ENCODE assay signal across 29 mouse cellular contexts in genomic region chr2:144837312-144837679, GRCm38 (mm10). TPM values are rescaled to one million over a fixed set of nuclear protein-coding genes. Genes with fewer than 3 reads are reported as not detected.
A peak's percentile ranks its signal among the peaks of the same experiment; 100 is the strongest.
DNase-seq lines count a peak whose midpoint lies in the region; ATAC-seq and TF ChIP-seq lines count a peak whose summit lies in the region.
"Had no signal": no experiment of that assay in that cellular context is flagged by ENCODE, and none has a peak within 500 bp of the region (broad histone marks: within the 10 kb centered on the region; RNA-seq: fewer than 3 reads in every experiment).

No protein-coding gene starts in this region.

- no peak for TF ChIP-seq CTCF in lung, adult 2 months (IDR thresholded peaks at IDR 0.05; ENCODE audit: insufficient read depth, low read length)

- H3K27ac ChIP-seq in kidney, embryonic 14.5 days (ENCODE audit: low read depth, low read length), result peak overlapping the region; percentile 47; the same call in 1 of the 2 replicates
- no peak overlapping the region for H3K27ac ChIP-seq in lung, embryonic 15.5 days
- H3K27ac ChIP-seq in intestine, embryonic 16.5 days (ENCODE audit: low read length), result no peak overlapping the region
- H3K27ac ChIP-seq in stomach, embryonic 15.5 days, result no peak overlapping the region
- H3K27ac ChIP-seq: embryonic facial prominence, embryonic 15.5 days; heart, adult 2 months; heart, embryonic 15.5 days; hindbrain, embryonic 15.5 days; limb, embryonic 13.5 days; liver, embryonic 14.5 days; midbrain, embryonic 12.5 days had no signal

- H3K4me3 ChIP-seq in kidney, embryonic 14.5 days (ENCODE audit: low read length), result no peak overlapping the region
- H3K4me3 ChIP-seq in lung, embryonic 15.5 days, result no peak overlapping the region
- no peak overlapping the region for H3K4me3 ChIP-seq in lung, adult 2 months (replicated peaks; ENCODE audit: extremely low read depth, low read depth, low read length)
- H3K4me3 ChIP-seq in intestine, embryonic 16.5 days (ENCODE audit: low read length), result no peak overlapping the region
- H3K4me3 ChIP-seq in stomach, embryonic 15.5 days (replicated peaks), result no peak overlapping the region
- H3K4me3 ChIP-seq: embryonic facial prominence, embryonic 15.5 days; heart, adult 2 months; heart, embryonic 15.5 days; hindbrain, embryonic 15.5 days; limb, embryonic 13.5 days; midbrain, embryonic 12.5 days had no signal

- H3K9me3 ChIP-seq in kidney, embryonic 14.5 days (ENCODE audit: control insufficient read depth, low read length), result no peaks in the 10 kb centered on the region
- H3K9me3 ChIP-seq in lung, embryonic 15.5 days, result no peaks in the 10 kb centered on the region
- H3K9me3 ChIP-seq in intestine, embryonic 16.5 days (ENCODE audit: control insufficient read depth, low read length), result no peaks in the 10 kb centered on the region
- H3K9me3 ChIP-seq in stomach, embryonic 15.5 days, result no peaks in the 10 kb centered on the region
- H3K9me3 ChIP-seq: embryonic facial prominence, embryonic 15.5 days; heart, embryonic 15.5 days; hindbrain, embryonic 15.5 days; limb, embryonic 13.5 days; midbrain, embryonic 12.5 days had no signal

- no peaks in the 10 kb centered on the region for H3K27me3 ChIP-seq in kidney, embryonic 14.5 days (ENCODE audit: control insufficient read depth, insufficient read depth, low read length)
- no peaks in the 10 kb centered on the region for H3K27me3 ChIP-seq in lung, embryonic 15.5 days
- no peaks in the 10 kb centered on the region for H3K27me3 ChIP-seq in intestine, embryonic 16.5 days (replicated peaks; ENCODE audit: control insufficient read depth, insufficient read depth, low read length)
- no peaks in the 10 kb centered on the region for H3K27me3 ChIP-seq in stomach, embryonic 15.5 days (replicated peaks)
- H3K27me3 ChIP-seq: embryonic facial prominence, embryonic 15.5 days; heart, embryonic 15.5 days; hindbrain, embryonic 15.5 days; limb, embryonic 13.5 days; midbrain, embryonic 12.5 days had no signal

- H3K36me3 ChIP-seq in kidney, embryonic 14.5 days (ENCODE audit: control insufficient read depth, insufficient read depth, low read length), result no peaks in the 10 kb centered on the region
- no peaks in the 10 kb centered on the region for H3K36me3 ChIP-seq in lung, embryonic 15.5 days
- no peaks in the 10 kb centered on the region for H3K36me3 ChIP-seq in intestine, embryonic 16.5 days (ENCODE audit: control insufficient read depth, insufficient read depth, low read length)
- H3K36me3 ChIP-seq in stomach, embryonic 15.5 days, result no peaks in the 10 kb centered on the region
- H3K36me3 ChIP-seq: embryonic facial prominence, embryonic 15.5 days; heart, embryonic 15.5 days; hindbrain, embryonic 15.5 days; limb, embryonic 13.5 days; midbrain, embryonic 12.5 days had no signal

- peaks cover 4% of the 10 kb centered on the region; the same call in 1 of the 2 replicates for H3K4me1 ChIP-seq in kidney, embryonic 14.5 days (ENCODE audit: control insufficient read depth, insufficient read depth, low read length)
- no peaks in the 10 kb centered on the region for H3K4me1 ChIP-seq in lung, embryonic 15.5 days
- no peaks in the 10 kb centered on the region for H3K4me1 ChIP-seq in lung, adult 2 months (ENCODE audit: control insufficient read depth, insufficient read depth, low read length)
- no peaks in the 10 kb centered on the region for H3K4me1 ChIP-seq in intestine, embryonic 16.5 days (ENCODE audit: control insufficient read depth, insufficient read depth, low read length)
- no peaks in the 10 kb centered on the region for H3K4me1 ChIP-seq in stomach, embryonic 15.5 days
- H3K4me1 ChIP-seq: embryonic facial prominence, embryonic 15.5 days; heart, embryonic 15.5 days; hindbrain, embryonic 15.5 days; midbrain, embryonic 12.5 days had no signal

- H3K4me2 ChIP-seq in kidney, embryonic 14.5 days (replicated peaks; ENCODE audit: low read depth, low read length), result no peak overlapping the region
- H3K4me2 ChIP-seq in lung, embryonic 15.5 days, result no peak overlapping the region
- H3K4me2 ChIP-seq in intestine, embryonic 16.5 days (ENCODE audit: low read depth, low read length), result no peak overlapping the region
- H3K4me2 ChIP-seq in stomach, embryonic 15.5 days, result no peak overlapping the region
- H3K4me2 ChIP-seq: embryonic facial prominence, embryonic 15.5 days; heart, embryonic 15.5 days; hindbrain, embryonic 15.5 days; limb, embryonic 13.5 days; midbrain, embryonic 12.5 days had no signal

- DNase-seq in kidney, adult 18-20 months, result no peak
- no peak for DNase-seq in lung, adult 2 months
- no peak for DNase-seq in layer of hippocampus, postnatal 36 days
- DNase-seq: adrenal gland, postnatal 10 days; cerebellum, adult 11 months; cerebellum, postnatal 10 days; gastrocnemius, postnatal 10 days; heart, adult 2 months; heart, postnatal 4 days; retina, postnatal 1 day; right cerebral cortex, postnatal 4 days; thymus, postnatal 25 days had no signal

- WGBS in kidney, embryonic 14.5 days, result 26% methylated on average over 3 of the region's 3 CpGs
- WGBS in lung, embryonic 15.5 days, result 37% methylated on average over 3 of the region's 3 CpGs
- 67% methylated on average over 3 of the region's 3 CpGs for WGBS in lung, adult 2 months
- 61% methylated on average over 3 of the region's 3 CpGs for WGBS in intestine, embryonic 16.5 days
- WGBS in stomach, embryonic 15.5 days, result 47% methylated on average over 3 of the region's 3 CpGs

- peak; percentile 96 for ATAC-seq in kidney, embryonic 14.5 days (ENCODE audit: low FRiP score, low TSS enrichment)
- peak; percentile 82; the same call in 1 of the 2 replicates for ATAC-seq in lung, embryonic 15.5 days (ENCODE audit: borderline replicate concordance, extremely low read depth, low FRiP score, low TSS enrichment)
- ATAC-seq in intestine, embryonic 16.5 days, result peak; percentile 88
- ATAC-seq in stomach, embryonic 15.5 days (ENCODE audit: insufficient read depth, low FRiP score, low read depth), result peak; percentile 68

- no peak overlapping the region for H3K9ac ChIP-seq in kidney, embryonic 14.5 days (ENCODE audit: low read depth, low read length)
- H3K9ac ChIP-seq in lung, embryonic 15.5 days, result no peak overlapping the region
- no peak overlapping the region for H3K9ac ChIP-seq in intestine, embryonic 16.5 days (ENCODE audit: low read depth, low read length)
- H3K9ac ChIP-seq in stomach, embryonic 15.5 days, result no peak overlapping the region
- H3K9ac ChIP-seq: embryonic facial prominence, embryonic 15.5 days; heart, embryonic 15.5 days; hindbrain, embryonic 15.5 days; limb, embryonic 13.5 days; liver, embryonic 14.5 days; midbrain, embryonic 12.5 days had no signal

- TF ChIP-seq POLR2A in lung, adult 2 months (IDR thresholded peaks at IDR 0.05; ENCODE audit: borderline replicate concordance, extremely low read depth, low read depth, low read length), result no peak

RNA-seq across cellular contexts. Expression of gene Scp2d1, which starts 13.8 kb away (rescaled TPM):
- polyA plus RNA-seq in kidney, embryonic 14.5 days (2014; fragmentation: Nextera tagmentation; extraction: Ambion mirVana), result not detected in 2 replicates
- polyA plus RNA-seq in lung, embryonic 15.5 days (2015; fragmentation: Nextera tagmentation; extraction: Ambion mirVana), result not detected in 2 replicates
- not detected in 2 replicates for polyA plus RNA-seq in lung, adult 2 months (2012; rRNA removed)
- polyA plus RNA-seq in intestine, embryonic 16.5 days (2015; fragmentation: Nextera tagmentation; extraction: Ambion mirVana), result not detected in 2 replicates
- not detected in 2 replicates for polyA plus RNA-seq in stomach, embryonic 15.5 days (2015; fragmentation: Nextera tagmentation; extraction: Ambion mirVana)
- total RNA-seq in layer of hippocampus, postnatal 36 days (2021), result not detected
- total RNA-seq: adrenal gland, postnatal 10 days; gastrocnemius, postnatal 10 days; heart, adult 2 months; heart, postnatal 4 days; layer of hippocampus, postnatal 14 days; left cerebral cortex, postnatal 10 days; megakaryocyte progenitor cell, adult 5-6 weeks; monocyte, adult 5-6 weeks had no signal
- polyA plus RNA-seq: C2C12; embryonic facial prominence, embryonic 15.5 days; heart, adult 2 months; heart, embryonic 15.5 days; hindbrain, embryonic 15.5 days; large intestine, adult 2 months; limb, embryonic 13.5 days; liver, embryonic 14.5 days; midbrain, embryonic 12.5 days; neural tube, embryonic 11.5 days had no signal
